Mouse (Mus musculus): ENCODE results near the gene Plcb3. TPM values are rescaled to one million over a fixed set of nuclear protein-coding genes. Genes with fewer than 3 reads are reported as not detected.

The Plcb3 gene
- polyA plus RNA-seq, 1 experiment from 2014 or later, result 41.5 TPM

DNA sequence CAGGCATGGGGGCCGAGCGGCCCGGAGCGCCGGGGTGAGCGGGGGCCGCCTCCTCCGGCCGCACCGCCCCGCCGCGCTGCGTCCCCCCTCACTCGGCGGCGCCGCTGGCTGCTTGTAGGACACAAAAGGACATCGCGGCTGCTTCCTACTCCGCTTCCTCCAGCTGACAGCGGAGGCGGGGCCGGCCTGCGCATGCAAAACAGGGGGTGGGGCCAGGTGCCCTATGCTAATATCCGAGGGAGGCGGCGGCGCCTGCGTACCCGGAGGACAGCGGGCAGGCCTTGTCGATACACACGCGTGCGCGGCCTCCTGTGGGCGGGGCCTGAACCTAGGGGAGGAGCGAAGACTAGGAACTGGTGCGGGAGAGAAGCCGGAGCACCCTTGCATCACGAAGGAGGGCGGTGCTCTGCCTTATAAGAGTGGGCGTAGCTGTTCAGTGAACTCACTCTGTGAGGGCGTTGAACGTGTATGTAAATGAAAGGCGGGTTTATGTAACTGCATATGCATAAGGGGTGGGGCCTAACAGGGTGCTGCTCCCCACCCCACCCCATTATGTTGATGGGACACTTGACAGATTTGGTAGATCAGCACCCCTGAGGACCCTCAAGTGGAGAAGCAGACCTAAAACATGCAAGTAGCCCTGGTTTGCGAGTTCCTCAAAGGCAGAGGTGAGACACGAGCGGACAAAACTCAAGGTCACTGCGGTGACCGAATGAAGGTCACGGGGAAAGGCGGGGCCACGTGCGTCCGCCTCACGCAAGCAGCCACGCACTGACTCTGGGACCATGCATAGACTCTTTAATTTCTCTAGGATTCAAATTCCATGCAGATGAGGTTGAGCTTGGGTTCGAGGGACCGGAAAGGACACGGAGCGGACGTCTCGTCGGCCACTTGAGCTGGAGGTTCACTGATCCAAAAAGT is 54.4 kb downstream of the Plcb3 start, which contains the start of gene Esrra:
Gene Esrra, minus strand, starts transcription at position 167 of the 921 bp plus-strand sequence.
- Histone ChIP-seq H3K4me2 (peak within 1 kb of the TSS; percentile 93), H3K27ac (peak within 1 kb of the TSS; percentile 51), H3K4me3 (peak within 1 kb of the TSS; percentile 79), H3K27me3 (peaks cover 46% of the 10 kb centered on the region), H3K9me3 (no peaks in the 10 kb centered on the region), H3K9ac (peak within 1 kb of the TSS; percentile 78), H3K4me1 (peaks cover 46% of the 10 kb centered on the region), H3K36me3 (no peaks in the 10 kb centered on the region)
- ATAC-seq (ENCODE audit: insufficient number of reproducible peaks, insufficient read depth, low FRiP score, low TSS enrichment, low read depth), result peak; percentile 91
- under 1% methylated on average over 64 of the region's 66 CpGs for WGBS

DNA sequence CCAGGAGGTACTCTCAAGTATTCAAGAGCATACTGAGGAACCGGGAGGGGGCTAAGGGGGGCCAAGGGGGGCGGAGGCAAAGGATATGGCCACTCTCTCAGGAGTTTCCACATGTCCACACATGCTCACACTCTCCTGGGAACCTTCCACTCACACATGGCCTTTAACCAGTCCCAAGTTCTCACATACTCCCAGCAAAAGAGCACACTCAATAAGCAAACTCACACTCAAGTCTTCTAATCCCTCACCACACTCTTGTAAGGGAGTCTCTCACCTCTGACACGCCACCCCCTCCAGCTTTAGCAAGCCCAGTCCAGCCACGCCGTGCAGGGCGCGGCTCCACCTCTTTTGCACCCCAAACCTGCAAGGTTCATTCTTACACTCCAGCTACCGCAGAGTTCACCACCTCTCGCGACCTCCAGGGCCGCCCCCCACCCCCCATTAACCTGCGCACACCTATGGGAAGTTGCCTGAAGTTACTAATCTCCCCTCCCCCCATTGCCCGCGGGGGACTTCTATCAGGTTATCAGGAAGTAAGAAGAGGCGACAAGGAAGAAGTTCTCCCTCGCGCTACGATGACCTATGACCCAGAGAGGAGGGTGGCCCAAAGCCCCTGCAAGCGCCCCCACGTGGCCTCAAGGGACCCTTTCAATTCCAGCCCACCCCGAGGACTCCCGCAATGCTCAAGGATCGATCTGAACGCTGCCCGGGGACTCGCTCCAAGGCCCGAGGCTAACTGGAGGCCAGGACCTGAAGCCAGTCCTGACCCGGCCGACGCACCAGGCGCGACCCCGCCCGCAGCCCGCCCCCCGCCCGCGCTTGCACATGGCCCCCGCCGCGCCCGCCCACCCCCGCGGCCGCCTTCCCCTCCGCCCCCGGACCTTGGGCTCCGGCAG is 55.3 kb downstream of the Plcb3 start:
- no peaks in the 10 kb centered on the region for H3K9me3 ChIP-seq
- H3K27me3 ChIP-seq, result peaks cover 37% of the 10 kb centered on the region
- WGBS, result 2% methylated on average over 45 of the region's 48 CpGs
- H3K4me1 ChIP-seq, result peaks cover 38% of the 10 kb centered on the region
- no peak; the same call in 1 of the 2 replicates for ATAC-seq (ENCODE audit: insufficient number of reproducible peaks, insufficient read depth, low FRiP score, low TSS enrichment, low read depth)
- H3K9ac ChIP-seq, result peak overlapping the region; percentile 78
- no peaks in the 10 kb centered on the region for H3K36me3 ChIP-seq
- H3K4me3 ChIP-seq, result peak overlapping the region; percentile 79
- H3K27ac ChIP-seq, result peak overlapping the region; percentile 51
- peak overlapping the region; percentile 93 for H3K4me2 ChIP-seq

DNA sequence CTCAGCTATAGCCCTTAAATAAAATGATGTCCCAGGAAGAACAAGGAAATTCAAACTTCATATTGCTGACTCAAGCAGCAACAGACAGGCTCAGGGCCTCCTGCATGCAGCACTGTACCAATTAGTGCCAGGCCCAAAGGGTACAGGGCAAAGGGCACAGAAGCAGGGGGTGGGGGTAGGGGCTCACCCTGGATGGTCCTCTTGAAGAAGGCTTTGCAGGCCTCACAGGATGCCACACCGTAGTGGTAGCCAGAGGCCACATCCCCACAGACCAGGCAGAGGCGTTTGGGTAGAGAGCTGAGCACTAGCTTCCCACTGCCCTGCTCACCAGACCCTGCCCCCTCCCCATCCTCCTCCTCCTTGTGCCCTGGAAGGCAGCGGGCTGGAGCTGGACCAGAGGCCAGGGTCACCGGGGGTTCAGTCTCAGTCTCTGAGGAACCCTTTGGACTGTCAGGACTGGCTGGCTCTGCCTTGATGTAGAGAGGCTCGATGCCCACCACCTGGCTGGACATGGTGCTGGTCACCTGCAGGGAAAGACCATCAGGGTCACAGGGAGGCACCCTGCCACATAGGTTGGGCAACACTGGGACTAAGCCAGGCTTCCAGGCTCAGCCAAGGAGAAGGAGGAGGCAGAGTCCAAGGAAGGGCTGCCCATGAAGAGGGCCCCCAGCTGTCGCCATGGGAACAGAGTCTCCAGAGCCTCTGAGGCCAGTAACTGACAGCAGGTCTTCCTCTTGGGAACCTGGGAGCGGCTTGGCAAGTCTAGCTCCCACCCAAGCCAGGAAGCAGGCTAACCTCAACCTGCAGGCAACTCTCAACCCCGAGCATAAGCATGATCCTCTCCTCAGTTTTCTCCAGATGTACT is 56.2 kb downstream of the Plcb3 start:
- H3K27me3 ChIP-seq, result peaks cover 28% of the 10 kb centered on the region
- ATAC-seq (ENCODE audit: insufficient number of reproducible peaks, insufficient read depth, low FRiP score, low TSS enrichment, low read depth), result no peak
- WGBS, result 37% methylated on average over 8 of the region's 8 CpGs
- peak overlapping the region; percentile 93 for H3K4me2 ChIP-seq
- no peaks in the 10 kb centered on the region for H3K36me3 ChIP-seq
- H3K9me3 ChIP-seq, result no peaks in the 10 kb centered on the region
- peak overlapping the region; percentile 79 for H3K4me3 ChIP-seq
- H3K27ac ChIP-seq, result no peak overlapping the region
- peak overlapping the region; percentile 78 for H3K9ac ChIP-seq
- peaks cover 29% of the 10 kb centered on the region for H3K4me1 ChIP-seq

DNA sequence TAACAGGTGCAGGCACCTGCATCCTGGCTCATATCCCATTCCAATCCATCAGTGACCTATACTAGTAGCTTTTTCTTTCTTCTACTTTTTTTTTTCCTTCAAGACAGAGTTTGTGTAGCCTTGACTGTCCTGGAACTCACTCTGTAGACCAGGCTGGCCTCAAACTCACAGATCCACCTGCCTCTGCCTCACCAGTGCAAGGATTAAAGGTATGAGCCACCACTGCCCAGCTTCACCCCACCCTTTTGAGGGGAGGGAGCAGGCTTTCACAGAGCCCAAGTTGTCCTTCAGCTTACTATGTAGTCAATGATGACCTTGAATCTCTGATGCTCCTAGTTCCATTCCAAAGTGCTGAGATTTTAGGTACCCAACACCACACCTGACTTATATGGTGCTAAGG is 56.8 kb downstream of the Plcb3 start:
- Histone ChIP-seq H3K4me1 (peaks cover 23% of the 10 kb centered on the region), H3K36me3 (0 out of 2 replicates have a peak, but pooled peaks cover 2% of the 10 kb centered on the region), H3K4me2 (no peak overlapping the region), H3K27ac (no peak overlapping the region), H3K9ac (no peak overlapping the region), H3K9me3 (no peaks in the 10 kb centered on the region), H3K4me3 (no peak overlapping the region), H3K27me3 (peaks cover 22% of the 10 kb centered on the region)
- no peak for ATAC-seq (ENCODE audit: insufficient number of reproducible peaks, insufficient read depth, low FRiP score, low TSS enrichment, low read depth)

DNA sequence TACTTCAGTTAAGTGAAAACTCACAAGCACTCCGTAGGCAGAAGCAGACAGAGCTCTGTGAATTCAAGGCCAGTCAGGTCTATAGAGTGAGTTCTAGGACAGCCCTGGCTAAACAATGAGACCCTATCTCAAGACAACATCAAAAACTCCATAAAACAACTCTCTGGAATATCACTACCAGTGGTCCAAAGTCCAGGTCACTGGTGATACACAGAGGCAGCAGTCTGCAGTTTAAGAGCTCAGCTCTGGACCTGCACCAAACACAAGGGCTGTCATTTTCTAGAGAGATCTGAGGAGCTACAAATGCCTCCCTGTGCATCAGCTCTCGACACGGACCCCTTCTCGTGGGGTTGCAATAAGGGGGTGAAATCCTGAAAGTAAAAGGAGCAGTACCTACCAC is 57.9 kb downstream of the Plcb3 start:
- Histone ChIP-seq H3K27ac (no peak overlapping the region), H3K4me1 (peaks cover 23% of the 10 kb centered on the region), H3K4me3 (no peak overlapping the region), H3K4me2 (no peak overlapping the region), H3K9ac (no peak overlapping the region), H3K36me3 (peaks cover 13% of the 10 kb centered on the region), H3K27me3 (peaks cover 11% of the 10 kb centered on the region), H3K9me3 (no peaks in the 10 kb centered on the region)
- WGBS, result 87% methylated on average over 4 of the region's 4 CpGs
- no peak for ATAC-seq (ENCODE audit: insufficient number of reproducible peaks, insufficient read depth, low FRiP score, low TSS enrichment, low read depth)

DNA sequence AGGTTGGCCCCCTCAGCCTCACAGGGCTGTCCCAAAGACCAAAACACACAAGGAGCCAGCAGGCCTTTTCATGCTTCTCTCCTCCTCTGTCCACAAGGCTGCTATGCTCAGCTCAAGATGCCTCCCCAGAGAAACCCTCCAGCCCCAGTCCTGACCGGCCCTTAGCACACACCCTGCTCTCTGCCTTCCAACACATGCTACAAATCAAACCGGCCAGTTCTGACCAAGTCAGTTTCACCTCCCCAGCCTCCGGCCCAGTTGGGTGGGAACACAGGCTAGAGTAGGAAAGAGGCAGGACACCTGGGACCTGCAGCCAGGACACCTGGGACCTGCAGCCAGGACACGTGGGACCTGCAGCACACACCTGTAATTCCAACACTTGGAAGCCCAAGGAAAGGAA is 59.8 kb downstream of the Plcb3 start:
- Histone ChIP-seq H3K9ac (no peak overlapping the region), H3K9me3 (no peaks in the 10 kb centered on the region), H3K36me3 (peaks cover 31% of the 10 kb centered on the region), H3K4me1 (peaks cover 19% of the 10 kb centered on the region), H3K27me3 (no peaks in the 10 kb centered on the region), H3K27ac (no peak overlapping the region), H3K4me2 (no peak overlapping the region), H3K4me3 (no peak overlapping the region)
- ATAC-seq (ENCODE audit: insufficient number of reproducible peaks, insufficient read depth, low FRiP score, low TSS enrichment, low read depth), result no peak
- 80% methylated on average over 4 of the region's 4 CpGs for WGBS

DNA sequence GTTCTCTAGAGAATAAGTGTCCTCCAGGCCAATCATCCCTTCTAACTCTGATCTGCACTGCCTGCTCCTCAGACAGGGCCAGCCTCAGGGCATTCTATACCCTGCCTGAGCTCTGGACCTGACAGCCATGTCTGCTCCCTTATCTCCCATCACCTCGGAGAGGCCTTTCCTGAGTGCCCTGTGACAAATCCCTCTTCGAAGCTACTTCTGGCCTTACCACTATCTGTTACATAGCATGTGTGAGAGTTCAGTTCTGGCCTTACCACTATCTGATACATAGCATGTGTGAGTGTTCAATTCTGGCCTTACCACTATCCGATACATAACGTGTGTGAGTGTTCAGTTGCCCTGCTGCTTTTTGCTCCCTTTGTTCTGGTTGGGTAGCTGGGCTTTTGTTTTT is 61.0 kb downstream of the Plcb3 start:
- ATAC-seq (ENCODE audit: insufficient number of reproducible peaks, insufficient read depth, low FRiP score, low TSS enrichment, low read depth), result no peak
- Histone ChIP-seq H3K4me3 (no peak overlapping the region), H3K4me1 (peaks cover 17% of the 10 kb centered on the region)

DNA sequence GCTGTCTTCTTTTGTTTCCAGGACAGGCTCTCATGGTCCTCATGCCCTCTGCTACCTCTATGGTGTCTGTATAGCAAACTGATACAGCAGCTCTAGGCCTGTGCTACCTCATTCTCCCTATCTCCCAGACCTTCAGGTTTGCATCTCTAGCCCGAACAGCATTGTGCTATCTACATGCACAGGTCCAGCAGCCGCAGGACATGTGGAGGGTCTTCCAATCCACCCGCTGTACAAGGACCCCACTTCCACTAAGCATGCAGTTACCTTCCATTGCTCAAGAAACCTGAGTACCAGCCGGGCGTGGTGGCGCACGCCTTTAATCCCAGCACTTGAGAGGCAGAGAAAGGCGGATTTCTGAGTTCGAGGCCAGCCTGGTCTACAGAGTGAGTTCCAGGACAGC is 61.7 kb downstream of the Plcb3 start:
- Histone ChIP-seq H3K27me3 (no peaks in the 10 kb centered on the region), H3K4me2 (no peak overlapping the region), H3K4me1 (peaks cover 10% of the 10 kb centered on the region), H3K9me3 (no peaks in the 10 kb centered on the region), H3K27ac (no peak overlapping the region), H3K9ac (no peak overlapping the region), H3K36me3 (peaks cover 37% of the 10 kb centered on the region), H3K4me3 (no peak overlapping the region)
- no peak for ATAC-seq (ENCODE audit: insufficient number of reproducible peaks, insufficient read depth, low FRiP score, low TSS enrichment, low read depth)
- whole genome bisulfite sequencing, result 86% methylated on average over 9 of the region's 9 CpGs

More for the DNA sequence above, 61.0 kb downstream of the Plcb3 start:
- H3K9ac ChIP-seq, result no peak overlapping the region
- no peak overlapping the region for H3K27ac ChIP-seq
- H3K27me3 ChIP-seq, result no peaks in the 10 kb centered on the region
- H3K36me3 ChIP-seq, result peaks cover 37% of the 10 kb centered on the region
- H3K4me2 ChIP-seq, result no peak overlapping the region
- 79% methylated on average over 4 of the region's 4 CpGs for WGBS
- H3K9me3 ChIP-seq, result no peaks in the 10 kb centered on the region

DNA sequence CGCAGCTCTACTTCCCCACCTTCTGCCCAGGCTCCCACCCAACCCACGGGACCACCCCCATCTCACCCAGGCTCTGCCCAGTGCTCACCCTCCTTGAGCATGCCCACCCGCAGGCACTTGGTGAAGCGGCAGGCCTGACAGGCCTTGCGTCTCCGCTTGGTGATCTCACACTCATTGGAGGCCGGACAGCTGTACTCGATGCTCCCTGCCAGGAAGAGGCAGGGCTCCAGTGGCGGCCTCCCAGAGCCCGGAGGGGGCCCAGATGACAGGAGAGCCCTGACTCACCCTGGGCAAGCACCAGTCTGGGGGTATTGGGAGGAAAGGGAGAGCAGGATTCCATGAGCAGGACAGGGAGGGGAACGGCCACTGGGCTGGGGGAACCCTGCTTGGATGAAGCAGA is 62.3 kb downstream of the Plcb3 start:
- H3K9me3 ChIP-seq, result no peaks in the 10 kb centered on the region
- H3K36me3 ChIP-seq, result peaks cover 37% of the 10 kb centered on the region
- H3K4me2 ChIP-seq, result no peak overlapping the region
- WGBS, result 85% methylated on average over 11 of the region's 11 CpGs
- H3K4me3 ChIP-seq, result no peak overlapping the region
- no peaks in the 10 kb centered on the region for H3K27me3 ChIP-seq
- no peak overlapping the region for H3K9ac ChIP-seq
- H3K27ac ChIP-seq, result no peak overlapping the region
- peaks cover 10% of the 10 kb centered on the region for H3K4me1 ChIP-seq
- ATAC-seq (ENCODE audit: insufficient number of reproducible peaks, insufficient read depth, low FRiP score, low TSS enrichment, low read depth), result no peak

DNA sequence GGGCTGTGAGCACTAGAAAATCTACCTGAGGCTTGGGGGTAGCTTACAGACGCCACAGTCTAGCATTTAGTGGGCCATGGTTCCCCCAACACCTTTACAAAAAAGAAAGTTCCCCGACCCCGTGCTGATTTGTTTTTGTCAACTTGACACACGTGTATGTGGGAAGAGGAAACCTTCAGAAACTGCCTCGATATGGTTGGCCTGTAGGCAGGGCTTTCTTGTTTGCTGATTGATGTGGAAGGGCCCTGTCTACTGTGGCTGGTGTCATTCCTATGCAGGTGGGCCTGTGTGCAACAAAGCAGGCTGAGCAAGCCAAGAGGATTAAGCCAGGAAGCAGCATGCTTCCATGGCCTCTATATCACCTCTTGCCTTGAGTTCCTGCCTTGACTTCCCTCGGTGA is 63.2 kb downstream of the Plcb3 start:
- no peak for ATAC-seq (ENCODE audit: insufficient number of reproducible peaks, insufficient read depth, low FRiP score, low TSS enrichment, low read depth)
- Histone ChIP-seq H3K4me2 (no peak overlapping the region), H3K27me3 (no peaks in the 10 kb centered on the region), H3K9ac (no peak overlapping the region), H3K36me3 (peaks cover 37% of the 10 kb centered on the region), H3K4me1 (peaks cover 18% of the 10 kb centered on the region), H3K27ac (no peak overlapping the region), H3K4me3 (no peak overlapping the region), H3K9me3 (no peaks in the 10 kb centered on the region)
- WGBS, result 93% methylated on average over 6 of the region's 6 CpGs
